Mouse (Mus musculus) neural tube, embryonic 12.5 days (tissue): ENCODE data around the gene Immp2l. TPM values are rescaled to one million over a fixed set of nuclear protein-coding genes. Genes with fewer than 3 reads are reported as not detected.

Source experiments
- ATAC-seq: fragments of 200-750 bp; cut with Nextera tagmentation; 2 replicates; pipeline ENCODE4 v1.8.0; 2017; ENCODE audit warnings: low read depth, mild to moderate bottlenecking, moderate TSS enrichment, moderate library complexity; ENCODE audit not compliant: low FRiP score
- H3K27ac ChIP-seq: fragments of 300-500 bp; sonication (generic); 2 replicates; pipeline ENCODE4 v1.5.1; 2016
- H3K27me3 ChIP-seq: fragments of 300-500 bp; sonication (generic); replicated peaks from 2 replicates; pipeline ENCODE4 v1.6.1; 2016; ENCODE audit warnings: mild to moderate bottlenecking
- H3K36me3 ChIP-seq: fragments of 300-500 bp; sonication (generic); 2 replicates; pipeline ENCODE4 v1.6.1; 2016; ENCODE audit warnings: mild to moderate bottlenecking
- H3K4me1 ChIP-seq: fragments of 300-500 bp; sonication (generic); 2 replicates; pipeline ENCODE4 v1.6.1; 2016
- H3K4me2 ChIP-seq: fragments of 300-500 bp; sonication (generic); replicated peaks from 2 replicates; pipeline ENCODE4 v1.6.1; 2016; ENCODE audit warnings: mild to moderate bottlenecking
- H3K4me3 ChIP-seq: fragments of 300-500 bp; sonication (generic); 2 replicates; pipeline ENCODE4 v1.5.1; 2016
- H3K9ac ChIP-seq: fragments of 300-500 bp; sonication (generic); 2 replicates; pipeline ENCODE4 v1.6.1; 2016; ENCODE audit warnings: mild to moderate bottlenecking
- H3K9me3 ChIP-seq: fragments of 300-500 bp; sonication (generic); 2 replicates; pipeline ENCODE4 v1.6.1; 2016; ENCODE audit warnings: mild to moderate bottlenecking
- WGBS: fragments of 180-500 bp; shearing (Covaris S2); methylation state at CpG from one replicate; pipeline ENCODE4 v1.1.7; 2016; 5-methylcytosine and 5-hydroxymethylcytosine counted together
- polyA plus RNA-seq: library from polyadenylated mRNA; unstranded; fragments of >200 nt; fragmentation: Nextera tagmentation; extraction: Ambion mirVana; gene quantifications from 2 replicates; pipeline ENCODE4 v1.2.1, GENCODE M21; 2016

Gene Immp2l
- polyA plus RNA-seq, 1 experiment from 2014 or later: 7.6 TPM

GRCm38 (mm10) chr12:41054006-41054791, 30.3 kb downstream of the Immp2l start:
- Histone ChIP-seq H3K4me3 (no peak overlapping the region), H3K4me2 (no peak overlapping the region), H3K9me3 (no peaks in the 10 kb centered on the region), H3K4me1 (no peaks in the 10 kb centered on the region), H3K36me3 (no peaks in the 10 kb centered on the region), H3K27me3 (no peaks in the 10 kb centered on the region), H3K9ac (no peak overlapping the region), H3K27ac (no peak overlapping the region)
- WGBS: 83% methylated on average over 11 of the region's 11 CpGs
- no peak for ATAC-seq

GRCm38 (mm10) chr12:41055941-41056340, 32.1 kb downstream of the Immp2l start:
- no peak for ATAC-seq
- Histone ChIP-seq H3K9me3 (no peaks in the 10 kb centered on the region), H3K4me2 (no peak overlapping the region), H3K4me3 (no peak overlapping the region), H3K27ac (no peak overlapping the region), H3K4me1 (no peaks in the 10 kb centered on the region), H3K27me3 (no peaks in the 10 kb centered on the region), H3K9ac (no peak overlapping the region), H3K36me3 (no peaks in the 10 kb centered on the region)

- Histone ChIP-seq H3K27me3 (no peaks in the 10 kb centered on the region), H3K4me3 (no peak overlapping the region), H3K9me3 (no peaks in the 10 kb centered on the region), H3K4me1 (no peaks in the 10 kb centered on the region), H3K9ac (no peak overlapping the region), H3K36me3 (no peaks in the 10 kb centered on the region), H3K4me2 (no peak overlapping the region), H3K27ac (no peak overlapping the region)
- 89% methylated on average over 3 of the region's 3 CpGs for WGBS
- ATAC-seq: no peak
Measured at GRCm38 (mm10) chr12:41063281-41063680, 39.4 kb downstream of the Immp2l start.

DNA sequence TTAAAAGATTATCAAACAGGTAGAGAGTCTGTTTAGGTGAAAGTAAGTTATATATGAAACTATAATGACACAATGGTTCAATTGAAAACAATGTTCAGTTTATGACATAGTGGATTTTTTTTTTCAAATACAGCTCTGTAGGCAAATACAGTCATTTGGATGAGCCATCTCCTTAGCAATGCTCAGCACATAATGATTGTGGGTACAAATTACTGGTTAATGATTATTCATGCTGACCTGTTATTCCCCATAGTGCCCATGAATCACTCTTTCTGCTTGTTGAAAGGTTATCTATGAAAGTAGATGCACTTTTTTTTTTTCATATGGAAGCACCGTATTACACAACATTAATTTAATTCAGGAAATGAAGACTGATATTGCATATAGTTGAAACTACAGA, 58.0 kb downstream of the Immp2l start:
- no peak for ATAC-seq
- H3K4me1 ChIP-seq: no peaks in the 10 kb centered on the region
- H3K27ac ChIP-seq: no peak overlapping the region
- no peaks in the 10 kb centered on the region for H3K27me3 ChIP-seq
- no peaks in the 10 kb centered on the region for H3K36me3 ChIP-seq
- no peak overlapping the region for H3K9ac ChIP-seq
- 78% methylated on average over 1 of the region's 1 CpGs for WGBS
- H3K4me2 ChIP-seq: no peak overlapping the region
- no peaks in the 10 kb centered on the region for H3K9me3 ChIP-seq
- no peak overlapping the region for H3K4me3 ChIP-seq

- 75% methylated on average over 2 of the region's 2 CpGs for WGBS
Measured at GRCm38 (mm10) chr12:41084370-41085089, 60.6 kb downstream of the Immp2l start.

GRCm38 (mm10) chr12:41089931-41090366, 66.1 kb downstream of the Immp2l start:
- 90% methylated on average over 5 of the region's 5 CpGs for WGBS
- H3K4me3 ChIP-seq: no peak overlapping the region
- no peaks in the 10 kb centered on the region for H3K36me3 ChIP-seq
- no peaks in the 10 kb centered on the region for H3K27me3 ChIP-seq
- ATAC-seq: no peak
- H3K4me2 ChIP-seq: no peak overlapping the region
- H3K9ac ChIP-seq: no peak overlapping the region
- H3K9me3 ChIP-seq: no peaks in the 10 kb centered on the region
- no peaks in the 10 kb centered on the region for H3K4me1 ChIP-seq
- no peak overlapping the region for H3K27ac ChIP-seq

More at GRCm38 (mm10) chr12:41084370-41085089, 60.6 kb downstream of the Immp2l start:
- Histone ChIP-seq H3K9ac (no peak overlapping the region), H3K4me3 (no peak overlapping the region), H3K27ac (no peak overlapping the region), H3K36me3 (no peaks in the 10 kb centered on the region), H3K27me3 (no peaks in the 10 kb centered on the region), H3K4me1 (no peaks in the 10 kb centered on the region), H3K4me2 (no peak overlapping the region), H3K9me3 (no peaks in the 10 kb centered on the region)
- no peak for ATAC-seq

DNA sequence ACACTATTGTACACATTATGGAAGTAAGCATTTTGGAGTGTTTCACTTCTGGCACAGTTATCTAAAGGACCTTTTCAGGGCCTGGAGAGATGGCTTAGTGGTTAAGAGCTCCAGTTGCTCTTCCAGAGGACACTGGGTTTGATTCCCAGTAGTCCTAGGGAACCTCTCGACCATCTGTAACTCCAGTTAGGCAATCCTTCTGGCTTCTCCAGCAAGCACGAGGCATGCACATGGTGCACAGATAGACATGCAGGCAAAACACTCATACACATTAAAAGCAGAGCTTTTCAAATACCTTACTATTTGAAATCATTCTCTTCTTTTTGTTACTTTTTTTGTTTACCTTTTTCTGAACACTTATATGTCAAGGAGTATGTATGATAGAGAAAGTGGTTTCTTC, 66.9 kb downstream of the Immp2l start:
- no peaks in the 10 kb centered on the region for H3K27me3 ChIP-seq
- WGBS: 83% methylated on average over 2 of the region's 2 CpGs
- no peaks in the 10 kb centered on the region for H3K4me1 ChIP-seq
- no peaks in the 10 kb centered on the region for H3K36me3 ChIP-seq
- no peak overlapping the region for H3K9ac ChIP-seq
- no peak for ATAC-seq
- H3K4me3 ChIP-seq: no peak overlapping the region
- H3K27ac ChIP-seq: no peak overlapping the region
- H3K9me3 ChIP-seq: no peaks in the 10 kb centered on the region
- no peak overlapping the region for H3K4me2 ChIP-seq

DNA sequence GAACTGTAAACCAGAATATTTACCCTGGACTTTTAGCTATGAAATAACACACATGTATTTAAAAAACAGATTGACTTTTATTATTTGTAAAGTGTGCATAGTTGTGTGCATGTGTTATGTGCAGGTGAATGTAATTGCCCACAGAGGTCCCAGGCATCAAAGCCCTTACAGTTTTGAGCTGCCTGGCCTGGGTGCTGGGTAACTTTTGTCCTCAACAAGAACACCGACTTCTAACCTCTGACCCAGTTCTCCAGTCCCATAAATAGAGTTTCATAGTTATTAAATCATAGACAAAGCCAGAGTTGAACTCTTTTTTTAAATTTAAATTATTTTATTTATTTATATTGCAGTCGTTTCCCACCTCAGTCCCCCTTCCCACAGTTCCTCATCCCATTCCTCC, 67.4 kb downstream of the Immp2l start:
- Histone ChIP-seq H3K4me1 (no peaks in the 10 kb centered on the region), H3K27me3 (no peaks in the 10 kb centered on the region), H3K9me3 (no peaks in the 10 kb centered on the region), H3K4me3 (no peak overlapping the region), H3K36me3 (no peaks in the 10 kb centered on the region), H3K4me2 (no peak overlapping the region), H3K27ac (no peak overlapping the region), H3K9ac (no peak overlapping the region)
- ATAC-seq: no peak
- WGBS: 80% methylated on average over 2 of the region's 2 CpGs

DNA sequence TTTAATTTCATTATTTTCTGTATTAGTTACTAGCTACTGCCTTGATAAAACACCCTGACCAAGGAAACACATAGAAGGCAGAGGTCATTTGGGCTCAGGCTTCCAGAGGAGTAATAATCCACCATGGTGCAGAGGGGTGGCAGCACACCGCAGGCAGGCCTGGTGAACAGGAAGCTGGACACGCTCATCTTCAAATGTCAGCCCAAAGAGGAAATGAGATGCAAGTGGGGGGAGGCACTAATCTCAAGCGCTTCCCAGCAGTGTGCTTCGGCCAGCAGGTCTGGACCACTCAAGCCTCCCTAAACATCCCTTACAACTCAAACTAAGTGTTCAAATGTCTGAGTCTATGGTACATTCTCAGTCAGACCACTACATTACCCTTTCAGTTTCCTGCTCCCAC, 72.2 kb downstream of the Immp2l start:
- no peaks in the 10 kb centered on the region for H3K4me1 ChIP-seq
- ATAC-seq: no peak
- no peak overlapping the region for H3K4me2 ChIP-seq
- H3K4me3 ChIP-seq: no peak overlapping the region
- 64% methylated on average over 4 of the region's 4 CpGs for WGBS
- H3K9ac ChIP-seq: no peak overlapping the region
- H3K36me3 ChIP-seq: no peaks in the 10 kb centered on the region
- H3K27ac ChIP-seq: no peak overlapping the region
- H3K9me3 ChIP-seq: no peaks in the 10 kb centered on the region
- H3K27me3 ChIP-seq: no peaks in the 10 kb centered on the region

GRCm38 (mm10) chr12:41097406-41097805, 73.5 kb downstream of the Immp2l start:
- no peaks in the 10 kb centered on the region for H3K9me3 ChIP-seq
- 55% methylated on average over 5 of the region's 5 CpGs for WGBS
- H3K27ac ChIP-seq: no peak overlapping the region
- H3K36me3 ChIP-seq: no peaks in the 10 kb centered on the region
- no peaks in the 10 kb centered on the region for H3K4me1 ChIP-seq
- H3K27me3 ChIP-seq: no peaks in the 10 kb centered on the region
- no peak overlapping the region for H3K9ac ChIP-seq
- ATAC-seq: no peak
- no peak overlapping the region for H3K4me3 ChIP-seq
- no peak overlapping the region for H3K4me2 ChIP-seq

- 22% methylated on average over 2 of the region's 2 CpGs for WGBS
- H3K9me3 ChIP-seq: no peaks in the 10 kb centered on the region
- H3K9ac ChIP-seq: no peak overlapping the region
- H3K36me3 ChIP-seq: no peaks in the 10 kb centered on the region
- no peak overlapping the region for H3K4me2 ChIP-seq
- no peaks in the 10 kb centered on the region for H3K27me3 ChIP-seq
- ATAC-seq: no peak
- H3K4me3 ChIP-seq: no peak overlapping the region
- H3K27ac ChIP-seq: no peak overlapping the region
- no peaks in the 10 kb centered on the region for H3K4me1 ChIP-seq
Measured at GRCm38 (mm10) chr12:41109011-41109410, 85.1 kb downstream of the Immp2l start.

DNA sequence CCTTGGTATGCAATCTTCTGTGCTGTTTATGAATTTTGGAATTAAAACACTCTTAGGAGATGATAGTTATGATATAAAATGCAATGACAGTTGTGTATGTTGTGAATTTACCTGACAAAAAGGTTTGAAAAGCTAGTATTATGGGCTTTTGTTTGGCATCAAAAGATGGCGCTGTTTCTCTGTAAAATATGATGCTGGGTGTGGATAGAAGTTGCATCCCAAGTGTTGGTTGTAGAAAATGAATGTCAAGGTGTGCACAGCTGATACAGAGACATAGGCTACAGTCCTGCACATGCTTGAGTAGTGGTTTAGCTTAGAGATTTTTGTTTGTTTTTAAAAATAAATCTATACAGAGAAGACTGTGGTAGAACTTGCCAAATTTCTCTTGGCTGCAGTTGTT, 87.6 kb downstream of the Immp2l start:
- H3K27me3 ChIP-seq: no peaks in the 10 kb centered on the region
- no peak overlapping the region for H3K4me2 ChIP-seq
- H3K27ac ChIP-seq: no peak overlapping the region
- H3K9me3 ChIP-seq: no peaks in the 10 kb centered on the region
- 34% methylated on average over 1 of the region's 1 CpGs for WGBS
- no peak overlapping the region for H3K4me3 ChIP-seq
- H3K9ac ChIP-seq: no peak overlapping the region
- H3K36me3 ChIP-seq: no peaks in the 10 kb centered on the region
- no peaks in the 10 kb centered on the region for H3K4me1 ChIP-seq
- ATAC-seq: no peak

DNA sequence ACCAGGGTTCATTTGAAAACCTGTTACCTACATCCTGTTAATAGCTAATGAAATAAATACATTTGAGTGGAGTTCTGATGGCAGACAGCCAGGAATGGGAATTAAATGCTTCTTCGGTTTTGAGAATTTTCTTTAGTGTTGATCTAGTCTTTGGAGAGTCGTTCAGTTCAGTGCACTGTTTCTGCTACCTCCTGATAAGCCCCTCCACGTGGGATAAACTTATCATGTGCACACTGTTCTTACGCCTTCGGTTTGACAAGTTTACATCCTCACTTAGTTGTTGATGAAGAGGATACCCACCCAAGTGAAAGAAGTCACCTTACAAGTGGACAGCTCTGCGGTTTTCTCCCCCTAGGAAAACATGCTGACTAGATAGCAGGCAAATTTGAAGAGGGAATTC, 88.2 kb downstream of the Immp2l start:
- Histone ChIP-seq H3K9me3 (no peaks in the 10 kb centered on the region), H3K9ac (no peak overlapping the region), H3K4me1 (no peaks in the 10 kb centered on the region), H3K27ac (no peak overlapping the region), H3K36me3 (no peaks in the 10 kb centered on the region), H3K4me3 (no peak overlapping the region), H3K27me3 (no peaks in the 10 kb centered on the region), H3K4me2 (no peak overlapping the region)
- WGBS: 77% methylated on average over 6 of the region's 6 CpGs
- no peak for ATAC-seq
